In the genomic region with DNA sequence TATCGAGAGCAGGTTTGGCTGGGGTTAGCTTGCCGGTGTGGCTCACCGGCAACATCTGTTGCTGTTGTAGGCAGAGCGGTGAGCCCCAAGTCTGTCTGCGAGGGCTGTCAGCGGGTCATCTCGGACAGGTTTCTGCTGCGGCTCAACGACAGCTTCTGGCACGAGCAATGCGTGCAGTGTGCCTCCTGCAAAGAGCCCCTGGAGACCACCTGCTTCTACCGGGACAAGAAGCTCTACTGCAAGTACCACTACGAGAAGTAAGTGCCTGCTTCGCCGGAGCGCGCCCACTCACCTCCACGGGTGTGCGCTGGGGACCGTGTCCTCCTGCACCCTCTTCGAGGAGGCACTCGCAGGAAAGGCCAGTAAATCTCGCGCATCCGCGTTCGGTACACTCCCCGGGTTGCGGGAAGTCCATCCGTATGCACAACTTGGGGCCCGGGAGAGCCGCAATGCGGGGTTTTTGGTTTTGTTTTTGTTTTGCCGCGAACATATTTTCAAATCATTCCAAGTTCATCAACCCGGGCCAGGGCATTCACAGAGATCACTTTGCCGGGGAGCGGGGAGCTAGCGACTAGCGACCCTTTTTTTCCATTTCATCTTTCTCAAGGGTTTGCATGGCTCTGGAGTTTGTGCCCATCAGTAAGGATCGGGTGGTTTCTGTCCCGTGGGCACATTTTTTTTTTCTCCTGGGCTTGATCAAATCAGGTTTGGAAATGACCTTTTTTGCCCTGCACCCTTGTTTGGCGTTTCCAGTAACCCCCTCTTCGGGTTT, we compare ENCODE assay signal across 8 mouse cellular contexts. TPM values are rescaled to one million over a fixed set of nuclear protein-coding genes. Genes with fewer than 3 reads are reported as not detected.
A peak's percentile ranks its signal among the peaks of the same experiment; 100 is the strongest.
DNase-seq lines count a peak whose midpoint lies in the region; ATAC-seq and TF ChIP-seq lines count a peak whose summit lies in the region.

No protein-coding gene starts in this region.

- no peaks in the 10 kb centered on the region for H3K9me3 ChIP-seq in hindbrain, embryonic 13.5 days
- no peaks in the 10 kb centered on the region for H3K9me3 ChIP-seq in midbrain, embryonic 16.5 days (replicated peaks; ENCODE audit: control insufficient read depth, low read length, poor library complexity, severe bottlenecking)

- peak overlapping the region; percentile 55; the same call in 1 of the 2 replicates for H3K9ac ChIP-seq in hindbrain, embryonic 13.5 days
- peak overlapping the region; percentile 46; the same call in 1 of the 2 replicates for H3K9ac ChIP-seq in midbrain, embryonic 16.5 days (ENCODE audit: low read depth, low read length)

- H3K36me3 ChIP-seq in hindbrain, embryonic 13.5 days: no peaks in the 10 kb centered on the region
- no peaks in the 10 kb centered on the region for H3K36me3 ChIP-seq in midbrain, embryonic 16.5 days (ENCODE audit: control insufficient read depth, insufficient read depth, low read length)

- H3K4me1 ChIP-seq in hindbrain, embryonic 13.5 days (replicated peaks): peaks cover 31% of the 10 kb centered on the region
- peaks cover 19% of the 10 kb centered on the region for H3K4me1 ChIP-seq in midbrain, embryonic 16.5 days (ENCODE audit: control insufficient read depth, insufficient read depth, low read length)

- peak overlapping the region; percentile 24 for H3K4me3 ChIP-seq in hindbrain, embryonic 13.5 days
- H3K4me3 ChIP-seq in midbrain, embryonic 16.5 days (ENCODE audit: low read depth, low read length): peak overlapping the region; percentile 20
- no peak overlapping the region for H3K4me3 ChIP-seq in left cerebral cortex, adult 2 months
- H3K4me3 ChIP-seq in layer of hippocampus, adult 2 months: no peak overlapping the region

- intact Hi-C loops in left cerebral cortex, adult 2 months (cut with DNase I): no loop called here

- peak overlapping the region; percentile 34 for H3K4me2 ChIP-seq in hindbrain, embryonic 13.5 days
- peak overlapping the region; percentile 24 for H3K4me2 ChIP-seq in midbrain, embryonic 16.5 days (ENCODE audit: low read length)

- peak; percentile 38 for DNase-seq in kidney, adult 18-20 months
- no peak for DNase-seq in kidney, postnatal 25 days
- DNase-seq in embryo, embryonic 10 days (ENCODE audit: low spot score): peak; percentile 41
- no peak for DNase-seq in left cerebral cortex, adult 2 months (ENCODE audit: extremely low spot score in 1 of 2, low spot score in 2 of 2)
- no peak for DNase-seq in spleen, postnatal 14 days (ENCODE audit: low spot score in 2 of 2)
- no peak for DNase-seq in layer of hippocampus, adult 2 months (ENCODE audit: low spot score in 2 of 2)

- ATAC-seq in hindbrain, embryonic 13.5 days (ENCODE audit: low FRiP score): no peak
- no peak for ATAC-seq in midbrain, embryonic 16.5 days

- H3K27me3 ChIP-seq in hindbrain, embryonic 13.5 days: peaks cover 97% of the 10 kb centered on the region
- H3K27me3 ChIP-seq in midbrain, embryonic 16.5 days (ENCODE audit: control insufficient read depth, insufficient read depth, low read depth, low read length): peaks cover 46% of the 10 kb centered on the region

- WGBS in hindbrain, embryonic 13.5 days: 1% methylated on average over 44 of the region's 44 CpGs
- WGBS in midbrain, embryonic 16.5 days: under 1% methylated on average over 44 of the region's 44 CpGs

- no peak for TF ChIP-seq CTCF in left cerebral cortex, adult 2 months (IDR thresholded peaks at IDR 0.05)
- no peak for TF ChIP-seq CTCF in layer of hippocampus, adult 2 months (conservative IDR thresholded peaks at IDR 0.05)

- H3K27ac ChIP-seq in hindbrain, embryonic 13.5 days: peak overlapping the region; percentile 18; the same call in 1 of the 2 replicates
- 0 out of 2 replicates have a peak overlapping the region, but pooled peaks have one; percentile 4 for H3K27ac ChIP-seq in midbrain, embryonic 16.5 days (ENCODE audit: low read length)
- no peak overlapping the region for H3K27ac ChIP-seq in left cerebral cortex, adult 2 months
- no peak overlapping the region for H3K27ac ChIP-seq in layer of hippocampus, adult 2 months

RNA-seq across cellular contexts. Expression of a gene that starts 3.1 kb away (rescaled TPM):
- polyA plus RNA-seq in hindbrain, embryonic 13.5 days (2015; fragmentation: Nextera tagmentation; extraction: Ambion mirVana): 9.2 and 10.1 TPM in 2 replicates
- polyA plus RNA-seq in midbrain, embryonic 16.5 days (2015; fragmentation: Nextera tagmentation; extraction: Ambion mirVana): 5.9 and 8.4 TPM in 2 replicates
- not detected for total RNA-seq in left cerebral cortex, adult 2 months (2021)
- total RNA-seq in layer of hippocampus, adult 2 months (2021): under 1 TPM; 0.10 to 0.33 TPM

Comparison
In these comparisons a context has a peak if more than half of its experiments do, and no peak if none do; other contexts are left out.
1. DNase-seq: peak in kidney, adult 18-20 months (single experiment) and embryo, embryonic 10 days (single experiment); none in kidney, postnatal 25 days (0 of 2), left cerebral cortex, adult 2 months (0 of 2), spleen, postnatal 14 days (0 of 2) and layer of hippocampus, adult 2 months (0 of 2).
2. H3K27ac ChIP-seq: peak in hindbrain, embryonic 13.5 days (single experiment) and midbrain, embryonic 16.5 days (single experiment); none in left cerebral cortex, adult 2 months (single experiment) and layer of hippocampus, adult 2 months (single experiment).
3. H3K4me3 ChIP-seq: peak in hindbrain, embryonic 13.5 days (single experiment) and midbrain, embryonic 16.5 days (single experiment); none in left cerebral cortex, adult 2 months (single experiment) and layer of hippocampus, adult 2 months (single experiment).